Mouse (Mus musculus) kidney, postnatal 36 days (tissue): ENCODE results near the gene Akap13.

ENCODE experiments used
- DNase-seq, 2 experiments: peaks; one replicate each; pipeline ENCODE4 v3.0.0; 2021 to 2022; ENCODE audit warnings: mixed read lengths in 2 of 2

Akap13 gene

GRCm38 (mm10) chr7:75641415-75642177 lies 186.3 kb downstream of the Akap13 start:
- no peak for DNase-seq

- DNase-seq = peak; percentile 74 to 87
Measured at GRCm38 (mm10) chr7:75642178-75642777, 186.9 kb downstream of the Akap13 start.

- no peak for DNase-seq
Measured at GRCm38 (mm10) chr7:75642846-75643563, 187.7 kb downstream of the Akap13 start.

- peak; percentile 64 to 69 for DNase-seq
Measured at GRCm38 (mm10) chr7:75643986-75644385, 188.7 kb downstream of the Akap13 start.

- DNase-seq = no peak
Measured at GRCm38 (mm10) chr7:75644585-75644984, 189.3 kb downstream of the Akap13 start.

- peak in 1 of 2 experiments; percentile 31 for DNase-seq
Measured at GRCm38 (mm10) chr7:75645156-75645933, 190.0 kb downstream of the Akap13 start.

- no peak for DNase-seq
Measured at GRCm38 (mm10) chr7:75648051-75648450, 192.7 kb downstream of the Akap13 start.

- DNase-seq = peak; percentile 56 to 64
Measured at GRCm38 (mm10) chr7:75648961-75649360, 193.6 kb downstream of the Akap13 start.

- no peak for DNase-seq
Measured at GRCm38 (mm10) chr7:75649966-75650365, 194.6 kb downstream of the Akap13 start.

- DNase-seq = no peak
Measured at GRCm38 (mm10) chr7:75653684-75654317, 198.5 kb downstream of the Akap13 start.

GRCm38 (mm10) chr7:75655180-75656074 lies 200.1 kb downstream of the Akap13 start:
- peak in 1 of 2 experiments; percentile 58 for DNase-seq

GRCm38 (mm10) chr7:75656297-75656852 lies 201.0 kb downstream of the Akap13 start:
- DNase-seq = no peak

- DNase-seq = no peak
Measured at GRCm38 (mm10) chr7:75656896-75657295, 201.6 kb downstream of the Akap13 start.

- no peak for DNase-seq
Measured at GRCm38 (mm10) chr7:75664455-75664854, 209.1 kb downstream of the Akap13 start.

- DNase-seq = no peak
Measured at GRCm38 (mm10) chr7:75666982-75667381, 211.6 kb downstream of the Akap13 start.

GRCm38 (mm10) chr7:75667531-75667930 lies 212.2 kb downstream of the Akap13 start:
- DNase-seq = no peak

- DNase-seq = peak in 1 of 2 experiments; percentile 40
Measured at GRCm38 (mm10) chr7:75668396-75668795, 213.1 kb downstream of the Akap13 start.

- DNase-seq = peak in 1 of 2 experiments; percentile 23
Measured at GRCm38 (mm10) chr7:75669416-75669815, 214.1 kb downstream of the Akap13 start.

- no peak for DNase-seq
Measured at GRCm38 (mm10) chr7:75679631-75680030, 224.3 kb downstream of the Akap13 start.

- no peak for DNase-seq
Measured at GRCm38 (mm10) chr7:75682901-75683300, 227.6 kb downstream of the Akap13 start.

GRCm38 (mm10) chr7:75683410-75683809 lies 228.1 kb downstream of the Akap13 start:
- no peak for DNase-seq
